Mouse (Mus musculus): ENCODE results near the gene Sec24a.

DNA sequence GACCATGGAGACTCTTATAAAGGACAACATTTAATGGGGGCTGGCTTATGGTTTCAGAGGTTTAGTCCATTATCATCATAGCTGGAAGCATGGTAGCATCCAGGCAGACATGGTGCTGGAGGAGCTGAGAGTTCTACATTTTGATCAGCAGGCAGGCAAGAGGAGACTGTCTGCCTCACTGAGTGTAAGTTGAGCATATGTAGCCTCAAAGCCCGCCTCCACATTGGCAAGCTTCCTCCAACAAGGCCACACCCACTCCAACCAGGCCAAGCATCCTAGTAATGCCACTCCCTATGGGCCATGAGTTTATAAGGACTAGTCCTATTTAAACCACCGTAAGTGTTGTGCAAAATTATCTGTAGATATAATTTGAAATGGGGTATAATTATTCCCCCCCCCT lies 92.1 kb downstream of the Sec24a start:
- no peak for TF ChIP-seq CTCF (IDR thresholded peaks at IDR 0.05; ENCODE audit: borderline replicate concordance, control insufficient read depth, extremely low read depth, insufficient read depth, low read length, poor library complexity)
- no peak for TF ChIP-seq POLR2A (IDR thresholded peaks at IDR 0.05; ENCODE audit: control insufficient read depth, extremely low read depth, insufficient read depth, low read length, poor library complexity)

Data from thymus, adult 2 months (tissue).